Mouse (Mus musculus) E14TG2a.4 (cell line): ENCODE measurements around the gene Eif4g1.

ENCODE experiments used
- CTCF ChIP-seq: conservative IDR thresholded peaks from 2 replicates; pipeline ENCODE4 v1.5.1; 2014; ENCODE audit warnings: low read length
- NANOG ChIP-seq: IDR thresholded peaks from 2 replicates; pipeline ENCODE4 v1.6.1; 2014; ENCODE audit warnings: borderline replicate concordance, low read length, mixed read lengths
- POU5F1 ChIP-seq: IDR thresholded peaks from 2 replicates; pipeline ENCODE4 v1.6.1; 2014; ENCODE audit warnings: low read length, borderline replicate concordance

GRCm38 (mm10) chr16:20677380-20677779, 9.3 kb downstream of the Eif4g1 start:
- TF ChIP-seq CTCF (no peak), POU5F1 (no peak), NANOG (no peak)
